Mouse (Mus musculus) heart, embryonic 15.5 days (tissue): Measurements from ENCODE around the gene Fam104a. TPM values are rescaled to one million over a fixed set of nuclear protein-coding genes. Genes with fewer than 3 reads are reported as not detected.

Experiments
- ATAC-seq: fragments of 200-750 bp; cut with Nextera tagmentation; replicated peaks from 2 replicates; pipeline ENCODE4 v1.8.0; 2017; ENCODE audit warnings: low read depth, moderate TSS enrichment; ENCODE audit not compliant: insufficient number of reproducible peaks, insufficient read depth, low FRiP score
- H3K27ac ChIP-seq: fragments of 300-500 bp; sonication (generic); 2 replicates; pipeline ENCODE4 v1.5.1; 2015; ENCODE audit warnings: mild to moderate bottlenecking, inconsistent platforms
- H3K27me3 ChIP-seq: fragments of 300-500 bp; sonication (generic); 2 replicates; pipeline ENCODE4 v1.6.1; 2015; ENCODE audit warnings: inconsistent platforms
- H3K36me3 ChIP-seq: fragments of 300-500 bp; sonication (generic); 2 replicates; pipeline ENCODE4 v1.6.1; 2015; ENCODE audit warnings: mild to moderate bottlenecking, inconsistent platforms
- H3K4me1 ChIP-seq: fragments of 300-500 bp; sonication (generic); replicated peaks from 2 replicates; pipeline ENCODE4 v1.6.1; 2015; ENCODE audit warnings: inconsistent platforms
- H3K4me2 ChIP-seq: fragments of 300-500 bp; sonication (generic); 2 replicates; pipeline ENCODE4 v1.6.1; 2015; ENCODE audit warnings: inconsistent platforms, mild to moderate bottlenecking, moderate library complexity
- H3K4me3 ChIP-seq: fragments of 300-500 bp; sonication (generic); 2 replicates; pipeline ENCODE4 v1.5.1; 2015; ENCODE audit warnings: mild to moderate bottlenecking, inconsistent platforms
- H3K9ac ChIP-seq: fragments of 300-500 bp; sonication (generic); 2 replicates; pipeline ENCODE4 v1.6.1; 2015; ENCODE audit warnings: mild to moderate bottlenecking, inconsistent platforms
- H3K9me3 ChIP-seq: fragments of 300-500 bp; sonication (generic); replicated peaks from 2 replicates; pipeline ENCODE4 v1.6.1; 2016; ENCODE audit warnings: inconsistent platforms
- WGBS: fragments of 180-500 bp; shearing (Covaris S2); methylation state at CpG from one replicate; pipeline ENCODE4 v1.1.7; 2015; ENCODE audit warnings: mixed read lengths; 5-methylcytosine and 5-hydroxymethylcytosine counted together
- polyA plus RNA-seq: library from polyadenylated mRNA; unstranded; fragments of >200 nt; fragmentation: Nextera tagmentation; extraction: Ambion mirVana; gene quantifications from 2 replicates; pipeline ENCODE4 v1.2.1, GENCODE M21; 2015

The Fam104a gene
- polyA plus RNA-seq, 1 experiment from 2014 or later: 33.5 TPM

GRCm38 (mm10) chr11:113678373-113678772 is 5.6 kb downstream of the Fam104a start:
- Histone ChIP-seq H3K27me3 (no peaks in the 10 kb centered on the region), H3K9ac (no peak overlapping the region)

GRCm38 (mm10) chr11:113677378-113677777 is 6.6 kb downstream of the Fam104a start:
- Histone ChIP-seq H3K4me2 (no peak overlapping the region), H3K27ac (no peak overlapping the region), H3K27me3 (no peaks in the 10 kb centered on the region), H3K9me3 (no peaks in the 10 kb centered on the region), H3K4me1 (peaks cover 46% of the 10 kb centered on the region), H3K36me3 (peaks cover 20% of the 10 kb centered on the region), H3K4me3 (no peak overlapping the region), H3K9ac (no peak overlapping the region)
- ATAC-seq: no peak
- WGBS: 96% methylated on average over 2 of the region's 2 CpGs

More at GRCm38 (mm10) chr11:113678373-113678772, 5.6 kb downstream of the Fam104a start:
- H3K27ac ChIP-seq: peak overlapping the region; percentile 80
- WGBS: 56% methylated on average over 8 of the region's 8 CpGs
- peaks cover 44% of the 10 kb centered on the region for H3K4me1 ChIP-seq
- ATAC-seq: no peak; the same call in 1 of the 2 replicates
- H3K4me3 ChIP-seq: no peak overlapping the region
- H3K4me2 ChIP-seq: 0 out of 2 replicates have a peak overlapping the region, but pooled peaks have one; percentile 6
- peaks cover 19% of the 10 kb centered on the region for H3K36me3 ChIP-seq
- H3K9me3 ChIP-seq: no peaks in the 10 kb centered on the region

GRCm38 (mm10) chr11:113676847-113677246 is 7.1 kb downstream of the Fam104a start:
- Histone ChIP-seq H3K27ac (no peak overlapping the region), H3K4me1 (peaks cover 42% of the 10 kb centered on the region), H3K9me3 (no peaks in the 10 kb centered on the region), H3K4me2 (no peak overlapping the region), H3K27me3 (no peaks in the 10 kb centered on the region), H3K9ac (no peak overlapping the region), H3K4me3 (no peak overlapping the region), H3K36me3 (peaks cover 22% of the 10 kb centered on the region)
- 82% methylated on average over 2 of the region's 2 CpGs for WGBS
- ATAC-seq: no peak

GRCm38 (mm10) chr11:113674595-113674994 is 9.4 kb downstream of the Fam104a start:
- Histone ChIP-seq H3K9me3 (no peaks in the 10 kb centered on the region), H3K27me3 (no peaks in the 10 kb centered on the region), H3K4me3 (no peak overlapping the region), H3K36me3 (peaks cover 30% of the 10 kb centered on the region), H3K4me2 (no peak overlapping the region), H3K4me1 (peaks cover 28% of the 10 kb centered on the region), H3K27ac (no peak overlapping the region), H3K9ac (no peak overlapping the region)
- ATAC-seq: no peak
- 86% methylated on average over 5 of the region's 5 CpGs for WGBS

- no peak overlapping the region for H3K9ac ChIP-seq
- no peak overlapping the region for H3K4me3 ChIP-seq
- H3K4me1 ChIP-seq: peaks cover 26% of the 10 kb centered on the region
- peak overlapping the region; percentile 69 for H3K27ac ChIP-seq
- 55% methylated on average over 4 of the region's 4 CpGs for WGBS
- peaks cover 32% of the 10 kb centered on the region for H3K36me3 ChIP-seq
- H3K4me2 ChIP-seq: no peak overlapping the region
- no peaks in the 10 kb centered on the region for H3K9me3 ChIP-seq
- ATAC-seq: no peak
- no peaks in the 10 kb centered on the region for H3K27me3 ChIP-seq
Measured at GRCm38 (mm10) chr11:113673614-113674013, 10.3 kb downstream of the Fam104a start.

- Histone ChIP-seq H3K4me2 (no peak overlapping the region), H3K27ac (no peak overlapping the region), H3K4me3 (no peak overlapping the region), H3K27me3 (no peaks in the 10 kb centered on the region), H3K4me1 (peaks cover 31% of the 10 kb centered on the region), H3K36me3 (peaks cover 22% of the 10 kb centered on the region), H3K9me3 (no peaks in the 10 kb centered on the region), H3K9ac (no peak overlapping the region)
- ATAC-seq: no peak
- WGBS: 67% methylated on average over 4 of the region's 4 CpGs
Measured at GRCm38 (mm10) chr11:113669711-113670110, 14.2 kb downstream of the Fam104a start.

- no peak for ATAC-seq
- no peaks in the 10 kb centered on the region for H3K27me3 ChIP-seq
- no peak overlapping the region for H3K9ac ChIP-seq
- H3K4me3 ChIP-seq: no peak overlapping the region
- no peak overlapping the region for H3K27ac ChIP-seq
- no peaks in the 10 kb centered on the region for H3K9me3 ChIP-seq
- H3K4me1 ChIP-seq: peaks cover 27% of the 10 kb centered on the region
- WGBS: 74% methylated on average over 5 of the region's 5 CpGs
- H3K36me3 ChIP-seq: peaks cover 24% of the 10 kb centered on the region
- H3K4me2 ChIP-seq: no peak overlapping the region
Measured at GRCm38 (mm10) chr11:113668857-113669256, 15.1 kb downstream of the Fam104a start.

GRCm38 (mm10) chr11:113667704-113668103 is 16.3 kb downstream of the Fam104a start:
- H3K4me3 ChIP-seq: no peak overlapping the region
- no peak overlapping the region for H3K9ac ChIP-seq
- WGBS: 69% methylated on average over 4 of the region's 4 CpGs
- peaks cover 19% of the 10 kb centered on the region for H3K4me1 ChIP-seq
- H3K27me3 ChIP-seq: no peaks in the 10 kb centered on the region
- no peak overlapping the region for H3K4me2 ChIP-seq
- H3K9me3 ChIP-seq: no peaks in the 10 kb centered on the region
- ATAC-seq: no peak
- no peak overlapping the region for H3K27ac ChIP-seq
- peaks cover 33% of the 10 kb centered on the region for H3K36me3 ChIP-seq

- no peak overlapping the region for H3K9ac ChIP-seq
- H3K4me1 ChIP-seq: peaks cover 19% of the 10 kb centered on the region
- 67% methylated on average over 2 of the region's 2 CpGs for WGBS
- no peak for ATAC-seq
- H3K27me3 ChIP-seq: no peaks in the 10 kb centered on the region
- peaks cover 34% of the 10 kb centered on the region for H3K36me3 ChIP-seq
- H3K9me3 ChIP-seq: no peaks in the 10 kb centered on the region
- no peak overlapping the region for H3K4me3 ChIP-seq
- no peak overlapping the region for H3K4me2 ChIP-seq
- no peak overlapping the region for H3K27ac ChIP-seq
Measured at GRCm38 (mm10) chr11:113667122-113667521, 16.8 kb downstream of the Fam104a start.

GRCm38 (mm10) chr11:113666648-113667047 is 17.3 kb downstream of the Fam104a start:
- no peaks in the 10 kb centered on the region for H3K27me3 ChIP-seq
- peaks cover 39% of the 10 kb centered on the region for H3K36me3 ChIP-seq
- no peaks in the 10 kb centered on the region for H3K9me3 ChIP-seq
- no peak for ATAC-seq
- no peak overlapping the region for H3K4me2 ChIP-seq
- no peak overlapping the region for H3K9ac ChIP-seq
- no peak overlapping the region for H3K4me3 ChIP-seq
- H3K4me1 ChIP-seq: peaks cover 19% of the 10 kb centered on the region
- H3K27ac ChIP-seq: no peak overlapping the region
- 50% methylated on average over 10 of the region's 10 CpGs for WGBS

- Histone ChIP-seq H3K9me3 (no peaks in the 10 kb centered on the region), H3K36me3 (peaks cover 43% of the 10 kb centered on the region), H3K9ac (no peak overlapping the region), H3K4me1 (peaks cover 19% of the 10 kb centered on the region), H3K27ac (no peak overlapping the region), H3K4me2 (no peak overlapping the region), H3K4me3 (no peak overlapping the region), H3K27me3 (no peaks in the 10 kb centered on the region)
- ATAC-seq: no peak
- 64% methylated on average over 6 of the region's 6 CpGs for WGBS
Measured at GRCm38 (mm10) chr11:113666205-113666604, 17.8 kb downstream of the Fam104a start.

GRCm38 (mm10) chr11:113664279-113664678 is 19.7 kb downstream of the Fam104a start:
- no peak for ATAC-seq
- Histone ChIP-seq H3K4me3 (no peak overlapping the region), H3K4me2 (no peak overlapping the region), H3K36me3 (peaks cover 52% of the 10 kb centered on the region), H3K4me1 (peaks cover 19% of the 10 kb centered on the region), H3K9ac (no peak overlapping the region), H3K9me3 (no peaks in the 10 kb centered on the region), H3K27ac (no peak overlapping the region), H3K27me3 (no peaks in the 10 kb centered on the region)
- 65% methylated on average over 2 of the region's 2 CpGs for WGBS
